Mouse (Mus musculus) cerebellum, postnatal 4 days (tissue): ENCODE data around the gene Stn1.

Source experiments
- DNase-seq, 2 experiments: peaks; one replicate each; pipeline ENCODE4 v3.0.0; 2022; ENCODE audit warnings: low spot score in 2 of 2, mixed read lengths in 1 of 2

Gene Stn1

GRCm38 (mm10) chr19:47452211-47452610, 85.1 kb downstream of the Stn1 start:
- no peak for DNase-seq

- no peak for DNase-seq
These were observed 85.7 kb downstream of the Stn1 start for GRCm38 (mm10) chr19:47451476-47452113.
